Mouse (Mus musculus): ENCODE results near the gene Atg9a. TPM values are rescaled to one million over a fixed set of nuclear protein-coding genes. Genes with fewer than 3 reads are reported as not detected.

Gene Atg9a
- polyA plus RNA-seq, 1 experiment from 2014 or later, result 53.6 TPM

DNA sequence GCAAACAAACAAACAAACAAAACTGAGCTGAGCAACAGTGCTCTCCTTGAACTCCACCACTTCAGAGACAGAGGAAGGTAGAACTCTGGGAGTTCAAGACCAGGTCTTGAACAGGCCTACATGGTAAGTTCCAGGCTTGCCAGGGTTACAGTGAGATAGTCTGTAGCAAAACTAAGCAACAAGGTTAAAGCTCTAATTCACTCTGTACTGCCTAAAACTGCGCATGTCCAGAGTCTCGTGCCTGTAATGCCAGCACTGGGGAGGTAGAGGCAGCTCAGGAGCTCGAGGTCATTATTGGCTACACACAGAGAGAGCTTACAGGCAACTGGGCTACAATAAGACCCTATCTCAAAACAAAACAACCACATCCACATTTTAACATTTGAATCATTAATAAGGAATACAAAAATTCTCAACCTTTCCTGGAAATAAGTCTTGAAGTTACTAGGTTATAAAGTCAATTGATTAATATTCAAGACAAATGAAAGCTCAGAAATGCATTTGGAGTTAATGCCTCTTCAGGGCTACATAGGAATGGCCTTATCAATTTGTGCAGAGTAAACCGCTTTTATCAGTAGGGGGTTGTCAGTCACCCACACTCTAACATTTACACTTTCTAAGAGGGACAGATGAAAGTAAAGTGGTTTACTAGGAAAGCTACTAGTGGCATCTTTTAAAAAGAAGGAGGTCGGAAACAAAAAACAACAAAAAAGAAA, 32.3 kb downstream of the Atg9a start:
- no peak overlapping the region for H3K4me3 ChIP-seq (replicated peaks; ENCODE audit: low read length)
- H3K9me3 ChIP-seq (ENCODE audit: control insufficient read depth, low read length), result no peaks in the 10 kb centered on the region
- no peaks in the 10 kb centered on the region for H3K27me3 ChIP-seq (ENCODE audit: control insufficient read depth, insufficient read depth, low read length)
- ATAC-seq (ENCODE audit: low FRiP score), result no peak
- 73% methylated on average over 5 of the region's 5 CpGs for WGBS
- no peak overlapping the region for H3K4me2 ChIP-seq (replicated peaks)
- no peak overlapping the region for H3K9ac ChIP-seq
- H3K4me1 ChIP-seq (replicated peaks; ENCODE audit: control insufficient read depth, insufficient read depth, low read length), result no peaks in the 10 kb centered on the region
- H3K36me3 ChIP-seq (replicated peaks; ENCODE audit: control insufficient read depth, insufficient read depth), result no peaks in the 10 kb centered on the region
- H3K27ac ChIP-seq, result no peak overlapping the region
- DNase-seq (ENCODE audit: low spot score), result no peak

DNA sequence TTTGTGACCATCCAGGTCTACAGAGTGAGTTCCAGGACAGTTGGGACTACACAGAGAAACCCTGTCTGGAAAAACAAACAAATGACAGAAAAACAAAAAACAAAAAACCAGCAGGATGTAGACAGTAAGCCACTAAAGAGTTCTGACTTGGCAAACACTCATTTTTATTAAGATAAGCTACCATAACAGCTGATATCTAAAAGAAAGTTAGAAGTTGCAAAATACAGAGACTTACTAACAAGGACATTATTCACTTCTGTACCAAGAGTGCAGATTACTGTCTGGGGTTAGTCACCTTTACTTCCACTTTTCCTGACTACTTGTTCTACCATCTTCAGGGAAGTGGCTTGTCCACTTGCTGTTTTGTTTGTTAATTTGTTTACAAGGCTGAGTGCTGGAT, 33.0 kb downstream of the Atg9a start:
- no peak overlapping the region for H3K4me3 ChIP-seq (replicated peaks; ENCODE audit: low read length)
- H3K36me3 ChIP-seq (replicated peaks; ENCODE audit: control insufficient read depth, insufficient read depth), result no peaks in the 10 kb centered on the region
- H3K4me1 ChIP-seq (replicated peaks; ENCODE audit: control insufficient read depth, insufficient read depth, low read length), result no peaks in the 10 kb centered on the region
- DNase-seq (ENCODE audit: low spot score) (no peak), ATAC-seq (ENCODE audit: low FRiP score) (no peak)
- H3K27ac ChIP-seq, result no peak overlapping the region
- H3K9me3 ChIP-seq (ENCODE audit: control insufficient read depth, low read length), result no peaks in the 10 kb centered on the region
- H3K27me3 ChIP-seq (ENCODE audit: control insufficient read depth, insufficient read depth, low read length), result no peaks in the 10 kb centered on the region
- no peak overlapping the region for H3K4me2 ChIP-seq (replicated peaks)
- no peak overlapping the region for H3K9ac ChIP-seq

DNA sequence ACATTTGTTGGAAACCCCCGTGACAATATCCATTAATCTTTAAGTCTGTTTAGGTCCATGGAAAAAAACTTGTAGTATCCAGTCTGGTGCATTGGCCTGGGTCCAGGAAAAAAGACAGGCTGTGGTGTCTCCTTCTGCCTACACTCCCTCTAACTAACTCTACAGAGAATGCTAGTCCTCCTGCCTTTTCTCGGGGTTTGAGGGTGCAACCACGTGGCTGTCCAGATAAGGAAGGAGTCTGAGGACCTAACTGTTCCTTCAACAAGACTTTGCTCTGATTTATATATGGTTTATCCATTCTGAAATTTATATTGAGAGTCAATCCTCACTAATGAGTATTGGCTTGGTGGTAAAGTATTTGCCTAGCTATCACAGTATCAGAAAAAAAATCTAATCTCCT, 36.2 kb downstream of the Atg9a start:
- Histone ChIP-seq H3K27me3 (ENCODE audit: control insufficient read depth, insufficient read depth, low read length) (no peaks in the 10 kb centered on the region), H3K4me1 (replicated peaks; ENCODE audit: control insufficient read depth, insufficient read depth, low read length) (no peaks in the 10 kb centered on the region), H3K36me3 (replicated peaks; ENCODE audit: control insufficient read depth, insufficient read depth) (no peaks in the 10 kb centered on the region), H3K9me3 (ENCODE audit: control insufficient read depth, low read length) (no peaks in the 10 kb centered on the region), H3K9ac (no peak overlapping the region), H3K4me3 (replicated peaks; ENCODE audit: low read length) (no peak overlapping the region), H3K27ac (no peak overlapping the region), H3K4me2 (replicated peaks) (no peak overlapping the region)
- 74% methylated on average over 3 of the region's 3 CpGs for WGBS
- no peak for ATAC-seq (ENCODE audit: low FRiP score)
- no peak for DNase-seq (ENCODE audit: low spot score)

GRCm38 (mm10) chr1:75148727-75149126, 43.3 kb downstream of the Atg9a start:
- no peak overlapping the region for H3K27ac ChIP-seq
- H3K4me2 ChIP-seq (replicated peaks), result no peak overlapping the region
- H3K27me3 ChIP-seq (ENCODE audit: control insufficient read depth, insufficient read depth, low read length), result no peaks in the 10 kb centered on the region
- H3K9ac ChIP-seq, result no peak overlapping the region
- DNase-seq (ENCODE audit: low spot score) (no peak), ATAC-seq (ENCODE audit: low FRiP score) (no peak)
- H3K4me1 ChIP-seq (replicated peaks; ENCODE audit: control insufficient read depth, insufficient read depth, low read length), result peaks cover 8% of the 10 kb centered on the region
- WGBS, result 94% methylated on average over 4 of the region's 4 CpGs
- peaks cover 59% of the 10 kb centered on the region for H3K36me3 ChIP-seq (replicated peaks; ENCODE audit: control insufficient read depth, insufficient read depth)
- no peaks in the 10 kb centered on the region for H3K9me3 ChIP-seq (ENCODE audit: control insufficient read depth, low read length)
- no peak overlapping the region for H3K4me3 ChIP-seq (replicated peaks; ENCODE audit: low read length)

DNA sequence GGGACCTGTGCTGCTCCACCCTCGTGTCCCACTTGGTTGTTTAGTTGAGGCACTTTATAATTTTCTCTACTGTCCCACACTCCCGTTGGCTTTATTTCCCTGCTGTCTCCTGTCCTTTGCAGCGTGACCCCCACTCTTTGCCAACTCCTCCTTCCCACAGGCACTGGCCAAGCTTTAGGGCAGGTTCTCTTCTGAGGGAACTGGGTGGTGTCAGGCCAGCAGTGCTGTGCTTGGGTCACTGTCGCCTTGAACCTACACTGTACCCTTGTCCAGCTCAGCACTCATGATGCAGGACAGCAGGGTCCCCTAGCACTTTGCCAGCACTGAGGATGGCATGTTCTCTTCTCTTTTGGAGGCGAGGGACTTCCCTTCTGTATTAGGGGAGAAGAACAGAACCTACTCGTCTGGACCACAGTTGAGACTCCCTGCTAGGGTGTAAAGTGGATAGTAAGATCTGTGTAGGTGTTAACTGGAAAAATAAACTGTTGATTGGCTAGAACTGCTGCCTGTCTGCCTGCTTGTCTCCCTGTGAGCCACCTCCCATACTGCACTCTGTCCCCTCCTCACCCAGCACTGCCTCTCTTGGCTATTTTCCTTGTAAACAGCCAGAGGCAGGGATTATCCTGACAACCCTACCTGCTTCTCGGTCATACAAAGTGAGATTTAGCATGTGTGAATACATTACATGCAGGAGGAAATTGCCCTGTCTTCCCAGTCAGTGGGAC, 44.4 kb downstream of the Atg9a start:
- DNase-seq (ENCODE audit: low spot score) (no peak), ATAC-seq (ENCODE audit: low FRiP score) (no peak)
- Histone ChIP-seq H3K36me3 (replicated peaks; ENCODE audit: control insufficient read depth, insufficient read depth) (peaks cover 59% of the 10 kb centered on the region), H3K4me1 (replicated peaks; ENCODE audit: control insufficient read depth, insufficient read depth, low read length) (peaks cover 11% of the 10 kb centered on the region), H3K4me2 (replicated peaks) (no peak overlapping the region), H3K9me3 (ENCODE audit: control insufficient read depth, low read length) (no peaks in the 10 kb centered on the region), H3K9ac (no peak overlapping the region), H3K27ac (no peak overlapping the region), H3K27me3 (ENCODE audit: control insufficient read depth, insufficient read depth, low read length) (no peaks in the 10 kb centered on the region), H3K4me3 (replicated peaks; ENCODE audit: low read length) (no peak overlapping the region)
- WGBS, result 85% methylated on average over 7 of the region's 7 CpGs

GRCm38 (mm10) chr1:75145589-75145988, 46.4 kb downstream of the Atg9a start:
- no peak overlapping the region for H3K4me3 ChIP-seq (replicated peaks; ENCODE audit: low read length)
- WGBS, result 92% methylated on average over 3 of the region's 3 CpGs
- H3K27me3 ChIP-seq (ENCODE audit: control insufficient read depth, insufficient read depth, low read length), result no peaks in the 10 kb centered on the region
- H3K4me2 ChIP-seq (replicated peaks), result no peak overlapping the region
- H3K9me3 ChIP-seq (ENCODE audit: control insufficient read depth, low read length), result no peaks in the 10 kb centered on the region
- peaks cover 19% of the 10 kb centered on the region for H3K4me1 ChIP-seq (replicated peaks; ENCODE audit: control insufficient read depth, insufficient read depth, low read length)
- peaks cover 59% of the 10 kb centered on the region for H3K36me3 ChIP-seq (replicated peaks; ENCODE audit: control insufficient read depth, insufficient read depth)
- ATAC-seq (ENCODE audit: low FRiP score) (no peak), DNase-seq (ENCODE audit: low spot score) (no peak)
- H3K27ac ChIP-seq, result no peak overlapping the region
- H3K9ac ChIP-seq, result no peak overlapping the region

GRCm38 (mm10) chr1:75142301-75143261, 49.4 kb downstream of the Atg9a start, which contains the start of the genes Cnppd1 and Retreg2:
Gene Cnppd1, minus strand, starts transcription at chr1:75142711.
Gene Retreg2, plus strand, starts transcription at chr1:75142778.
- Histone ChIP-seq H3K9me3 (ENCODE audit: control insufficient read depth, low read length) (no peaks in the 10 kb centered on the region), H3K9ac (peak within 1 kb of the TSS; percentile 96), H3K27ac (peak within 1 kb of the TSS; percentile 96), H3K4me3 (replicated peaks; ENCODE audit: low read length) (peak within 1 kb of the TSS; percentile 85), H3K36me3 (replicated peaks; ENCODE audit: control insufficient read depth, insufficient read depth) (peaks cover 57% of the 10 kb centered on the region), H3K27me3 (ENCODE audit: control insufficient read depth, insufficient read depth, low read length) (no peaks in the 10 kb centered on the region), H3K4me2 (replicated peaks) (peak within 1 kb of the TSS; percentile 82), H3K4me1 (replicated peaks; ENCODE audit: control insufficient read depth, insufficient read depth, low read length) (peaks cover 22% of the 10 kb centered on the region)
- WGBS, result under 1% methylated on average over 77 of the region's 91 CpGs
- DNase-seq (ENCODE audit: low spot score) (peak; percentile 97), ATAC-seq (ENCODE audit: low FRiP score) (peak; percentile 90)

DNA sequence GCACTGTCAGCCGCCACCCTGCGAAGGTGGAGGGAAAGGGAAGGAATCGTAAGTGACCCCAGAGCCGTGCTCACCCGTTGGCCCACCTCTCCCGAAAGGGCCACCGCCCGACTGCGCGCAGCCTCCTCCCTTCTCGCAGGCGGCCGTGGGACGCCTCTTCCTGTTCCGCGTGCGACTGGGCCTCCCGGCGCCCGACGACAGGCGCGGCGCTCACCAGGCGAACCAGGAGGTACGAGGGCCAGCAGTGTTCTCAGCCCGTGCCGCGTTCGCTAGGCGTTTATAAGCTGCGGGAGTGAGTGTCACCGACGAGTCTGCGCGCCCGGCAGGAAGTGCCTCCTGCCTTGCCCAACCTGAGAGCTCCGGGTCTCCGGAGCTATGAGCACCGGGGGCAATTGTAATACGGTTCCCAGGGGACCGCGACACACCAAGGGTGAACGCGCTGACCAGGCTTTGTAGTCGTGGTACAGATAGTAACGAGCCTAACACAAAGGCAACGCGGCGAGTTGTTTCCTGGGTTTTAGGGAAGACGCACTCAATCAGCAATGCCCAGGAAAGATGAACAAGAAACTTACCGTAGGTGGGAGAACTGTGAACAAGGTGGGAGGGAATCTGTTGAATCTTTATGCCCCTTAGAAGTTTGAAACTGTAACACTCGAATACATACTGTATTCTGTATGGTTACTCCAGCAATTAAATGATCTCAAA, 50.4 kb downstream of the Atg9a start:
- H3K9me3 ChIP-seq (ENCODE audit: control insufficient read depth, low read length), result no peaks in the 10 kb centered on the region
- peaks cover 22% of the 10 kb centered on the region for H3K4me1 ChIP-seq (replicated peaks; ENCODE audit: control insufficient read depth, insufficient read depth, low read length)
- H3K27me3 ChIP-seq (ENCODE audit: control insufficient read depth, insufficient read depth, low read length), result no peaks in the 10 kb centered on the region
- H3K4me3 ChIP-seq (replicated peaks; ENCODE audit: low read length), result peak overlapping the region; percentile 85
- under 1% methylated on average over 53 of the region's 53 CpGs for WGBS
- peak overlapping the region; percentile 82 for H3K4me2 ChIP-seq (replicated peaks)
- peaks cover 57% of the 10 kb centered on the region for H3K36me3 ChIP-seq (replicated peaks; ENCODE audit: control insufficient read depth, insufficient read depth)
- ATAC-seq (ENCODE audit: low FRiP score) (0 out of 2 replicates have a peak, but pooled peaks have one; percentile 9), DNase-seq (ENCODE audit: low spot score) (peak; percentile 38)
- peak overlapping the region; percentile 96 for H3K27ac ChIP-seq
- peak overlapping the region; percentile 96 for H3K9ac ChIP-seq
